Mouse (Mus musculus): ENCODE results near the gene Klhdc7b. TPM values are rescaled to one million over a fixed set of nuclear protein-coding genes. Genes with fewer than 3 reads are reported as not detected.

Gene Klhdc7b
- polyA plus RNA-seq, 1 experiment from 2014 or later = not detected

- Histone ChIP-seq H3K9me3 (replicated peaks; ENCODE audit: control insufficient read depth, low read length) (no peaks in the 10 kb centered on the region), H3K4me2 (ENCODE audit: low read length) (peak overlapping the region; percentile 87), H3K27ac (ENCODE audit: low read depth, low read length) (no peak overlapping the region), H3K36me3 (ENCODE audit: control insufficient read depth, insufficient read depth, low read length) (peaks cover 54% of the 10 kb centered on the region), H3K4me1 (ENCODE audit: control insufficient read depth, insufficient read depth, low read length) (peaks cover 2% of the 10 kb centered on the region; the same call in 1 of the 2 replicates), H3K27me3 (replicated peaks; ENCODE audit: control insufficient read depth, insufficient read depth, low read length) (peaks cover 15% of the 10 kb centered on the region), H3K4me3 (ENCODE audit: low read depth, low read length) (peak overlapping the region; percentile 71), H3K9ac (ENCODE audit: low read length) (0 out of 2 replicates have a peak overlapping the region, but pooled peaks have one; percentile 84)
- DNase-seq (ENCODE audit: low spot score) = no peak
- no peak for ATAC-seq
- WGBS = 89% methylated on average over 7 of the region's 7 CpGs
These were observed 12.2 kb upstream of the Klhdc7b start for GRCm38 (mm10) chr15:89372536-89372935.

GRCm38 (mm10) chr15:89373027-89373761 is 11.5 kb upstream of the Klhdc7b start:
- Histone ChIP-seq H3K27ac (ENCODE audit: low read depth, low read length) (peak overlapping the region; percentile 93), H3K4me3 (ENCODE audit: low read depth, low read length) (peak overlapping the region; percentile 71), H3K4me2 (ENCODE audit: low read length) (peak overlapping the region; percentile 87), H3K9ac (ENCODE audit: low read length) (peak overlapping the region; percentile 84), H3K9me3 (replicated peaks; ENCODE audit: control insufficient read depth, low read length) (no peaks in the 10 kb centered on the region), H3K4me1 (ENCODE audit: control insufficient read depth, insufficient read depth, low read length) (peaks cover 2% of the 10 kb centered on the region; the same call in 1 of the 2 replicates), H3K27me3 (replicated peaks; ENCODE audit: control insufficient read depth, insufficient read depth, low read length) (peaks cover 22% of the 10 kb centered on the region), H3K36me3 (ENCODE audit: control insufficient read depth, insufficient read depth, low read length) (peaks cover 48% of the 10 kb centered on the region)
- ATAC-seq = peak; percentile 84
- peak; percentile 81 for DNase-seq (ENCODE audit: low spot score)
- WGBS = 3% methylated on average over 35 of the region's 35 CpGs

- no peaks in the 10 kb centered on the region for H3K9me3 ChIP-seq (replicated peaks; ENCODE audit: control insufficient read depth, low read length)
- H3K4me2 ChIP-seq (ENCODE audit: low read length) = peak within 1 kb of the TSS; percentile 87
- H3K36me3 ChIP-seq (ENCODE audit: control insufficient read depth, insufficient read depth, low read length) = peaks cover 42% of the 10 kb centered on the region
- H3K4me3 ChIP-seq (ENCODE audit: low read depth, low read length) = peak within 1 kb of the TSS; percentile 71
- WGBS = under 1% methylated on average over 42 of the region's 42 CpGs
- peak within 1 kb of the TSS; percentile 93 for H3K27ac ChIP-seq (ENCODE audit: low read depth, low read length)
- DNase-seq (ENCODE audit: low spot score) = peak; percentile 92
- peak within 1 kb of the TSS; percentile 84 for H3K9ac ChIP-seq (ENCODE audit: low read length)
- H3K4me1 ChIP-seq (ENCODE audit: control insufficient read depth, insufficient read depth, low read length) = peaks cover 2% of the 10 kb centered on the region; the same call in 1 of the 2 replicates
- H3K27me3 ChIP-seq (replicated peaks; ENCODE audit: control insufficient read depth, insufficient read depth, low read length) = peaks cover 28% of the 10 kb centered on the region
- peak; percentile 89 for ATAC-seq
These were observed 10.9 kb upstream of the Klhdc7b start, which contains the start of gene Sco2 for GRCm38 (mm10) chr15:89373762-89374248. Sco2 (minus strand) TSS chr15:89373846.

- Histone ChIP-seq H3K4me2 (ENCODE audit: low read length) (peak overlapping the region; percentile 87), H3K27ac (ENCODE audit: low read depth, low read length) (peak overlapping the region; percentile 93), H3K9me3 (replicated peaks; ENCODE audit: control insufficient read depth, low read length) (no peaks in the 10 kb centered on the region), H3K4me1 (ENCODE audit: control insufficient read depth, insufficient read depth, low read length) (peaks cover 4% of the 10 kb centered on the region; the same call in 1 of the 2 replicates), H3K9ac (ENCODE audit: low read length) (peak overlapping the region; percentile 84), H3K27me3 (replicated peaks; ENCODE audit: control insufficient read depth, insufficient read depth, low read length) (peaks cover 33% of the 10 kb centered on the region), H3K36me3 (ENCODE audit: control insufficient read depth, insufficient read depth, low read length) (peaks cover 36% of the 10 kb centered on the region), H3K4me3 (ENCODE audit: low read depth, low read length) (peak overlapping the region; percentile 71)
- DNase-seq (ENCODE audit: low spot score) = no peak
- 48% methylated on average over 9 of the region's 9 CpGs for WGBS
- no peak for ATAC-seq
These were observed 10.4 kb upstream of the Klhdc7b start for GRCm38 (mm10) chr15:89374340-89374739.

- Histone ChIP-seq H3K9ac (ENCODE audit: low read length) (peak overlapping the region; percentile 84), H3K27ac (ENCODE audit: low read depth, low read length) (no peak overlapping the region), H3K4me2 (ENCODE audit: low read length) (no peak overlapping the region), H3K9me3 (replicated peaks; ENCODE audit: control insufficient read depth, low read length) (no peaks in the 10 kb centered on the region), H3K4me1 (ENCODE audit: control insufficient read depth, insufficient read depth, low read length) (peaks cover 6% of the 10 kb centered on the region; the same call in 1 of the 2 replicates), H3K36me3 (ENCODE audit: control insufficient read depth, insufficient read depth, low read length) (peaks cover 30% of the 10 kb centered on the region), H3K27me3 (replicated peaks; ENCODE audit: control insufficient read depth, insufficient read depth, low read length) (peaks cover 38% of the 10 kb centered on the region), H3K4me3 (ENCODE audit: low read depth, low read length) (no peak overlapping the region)
- WGBS = 91% methylated on average over 17 of the region's 17 CpGs
- ATAC-seq (no peak), DNase-seq (ENCODE audit: low spot score) (no peak)
These were observed 9.7 kb upstream of the Klhdc7b start for GRCm38 (mm10) chr15:89374801-89375534.

- Histone ChIP-seq H3K9ac (ENCODE audit: low read length) (no peak overlapping the region), H3K27ac (ENCODE audit: low read depth, low read length) (no peak overlapping the region), H3K4me1 (ENCODE audit: control insufficient read depth, insufficient read depth, low read length) (peaks cover 6% of the 10 kb centered on the region; the same call in 1 of the 2 replicates), H3K4me2 (ENCODE audit: low read length) (no peak overlapping the region), H3K4me3 (ENCODE audit: low read depth, low read length) (no peak overlapping the region), H3K36me3 (ENCODE audit: control insufficient read depth, insufficient read depth, low read length) (peaks cover 19% of the 10 kb centered on the region), H3K9me3 (replicated peaks; ENCODE audit: control insufficient read depth, low read length) (no peaks in the 10 kb centered on the region), H3K27me3 (replicated peaks; ENCODE audit: control insufficient read depth, insufficient read depth, low read length) (peaks cover 46% of the 10 kb centered on the region)
- WGBS = 78% methylated on average over 7 of the region's 7 CpGs
- ATAC-seq (no peak), DNase-seq (ENCODE audit: low spot score) (no peak)
These were observed 8.7 kb upstream of the Klhdc7b start for GRCm38 (mm10) chr15:89376040-89376439.

- Histone ChIP-seq H3K36me3 (ENCODE audit: control insufficient read depth, insufficient read depth, low read length) (peaks cover 10% of the 10 kb centered on the region), H3K9me3 (replicated peaks; ENCODE audit: control insufficient read depth, low read length) (no peaks in the 10 kb centered on the region), H3K27ac (ENCODE audit: low read depth, low read length) (no peak within 1 kb of the TSS), H3K27me3 (replicated peaks; ENCODE audit: control insufficient read depth, insufficient read depth, low read length) (peaks cover 46% of the 10 kb centered on the region), H3K9ac (ENCODE audit: low read length) (no peak within 1 kb of the TSS), H3K4me3 (ENCODE audit: low read depth, low read length) (no peak within 1 kb of the TSS), H3K4me2 (ENCODE audit: low read length) (no peak within 1 kb of the TSS), H3K4me1 (ENCODE audit: control insufficient read depth, insufficient read depth, low read length) (peaks cover 6% of the 10 kb centered on the region; the same call in 1 of the 2 replicates)
- DNase-seq (ENCODE audit: low spot score) (no peak), ATAC-seq (no peak)
- 18% methylated on average over 16 of the region's 16 CpGs for WGBS
These were observed 7.8 kb upstream of the Klhdc7b start, which contains the start of gene Tymp for GRCm38 (mm10) chr15:89376957-89377356. Tymp (minus strand) TSS chr15:89377039.

GRCm38 (mm10) chr15:89377362-89377761 is 7.4 kb upstream of the Klhdc7b start:
- DNase-seq (ENCODE audit: low spot score) (no peak), ATAC-seq (no peak)
- no peaks in the 10 kb centered on the region for H3K9me3 ChIP-seq (replicated peaks; ENCODE audit: control insufficient read depth, low read length)
- H3K36me3 ChIP-seq (ENCODE audit: control insufficient read depth, insufficient read depth, low read length) = peaks cover 6% of the 10 kb centered on the region
- H3K27me3 ChIP-seq (replicated peaks; ENCODE audit: control insufficient read depth, insufficient read depth, low read length) = peaks cover 46% of the 10 kb centered on the region
- no peak overlapping the region for H3K4me2 ChIP-seq (ENCODE audit: low read length)
- no peak overlapping the region for H3K4me3 ChIP-seq (ENCODE audit: low read depth, low read length)
- peaks cover 6% of the 10 kb centered on the region; the same call in 1 of the 2 replicates for H3K4me1 ChIP-seq (ENCODE audit: control insufficient read depth, insufficient read depth, low read length)
- WGBS = 6% methylated on average over 18 of the region's 18 CpGs
- H3K9ac ChIP-seq (ENCODE audit: low read length) = no peak overlapping the region
- no peak overlapping the region for H3K27ac ChIP-seq (ENCODE audit: low read depth, low read length)

Measured in forebrain, embryonic 14.5 days (tissue).